Mouse (Mus musculus): ENCODE data around the gene Sccpdh.
A peak's percentile ranks its signal among the peaks of the same experiment; 100 is the strongest.

The Sccpdh gene

DNA sequence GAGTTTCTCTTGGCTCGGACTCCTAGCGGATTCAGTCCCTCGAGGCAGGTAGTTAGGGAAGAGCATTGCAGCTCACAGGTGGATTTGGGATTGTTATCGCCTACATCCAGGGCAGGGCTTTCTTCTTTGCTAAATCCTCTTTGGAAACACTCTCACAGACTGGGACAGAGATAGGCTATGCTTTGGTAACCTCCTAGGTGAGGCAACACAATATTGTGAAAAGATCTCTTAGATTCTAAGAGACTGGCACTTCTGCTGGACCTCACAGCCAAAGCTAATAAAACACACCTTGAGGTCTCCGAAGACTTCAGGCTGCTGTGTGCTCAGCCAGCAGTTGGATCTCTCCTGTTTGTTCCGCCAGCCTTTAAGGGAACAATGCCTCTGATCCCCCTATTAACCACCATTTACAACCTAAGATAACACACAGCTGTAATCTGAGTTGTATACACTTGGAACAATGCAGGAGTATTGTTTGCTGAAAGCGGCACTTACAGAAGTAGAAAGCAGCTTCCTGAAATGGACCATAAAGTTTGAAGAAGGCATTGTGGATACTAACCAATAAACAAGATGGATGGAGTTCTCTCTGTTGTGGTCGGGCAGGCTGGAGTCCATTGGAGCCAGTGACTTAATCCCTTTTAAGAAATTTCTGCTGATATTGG is 54.9 kb downstream of the Sccpdh start:
- Histone ChIP-seq H3K9me3 (ENCODE audit: low read length) (peaks cover under 1% of the 10 kb centered on the region), H3K27me3 (ENCODE audit: insufficient read depth, low read length) (no peaks in the 10 kb centered on the region), H3K4me3 (replicated peaks; ENCODE audit: low read length) (no peak overlapping the region), H3K36me3 (ENCODE audit: insufficient read depth, low read length) (no peaks in the 10 kb centered on the region), H3K4me1 (replicated peaks; ENCODE audit: low read depth, low read length) (peaks cover 13% of the 10 kb centered on the region)
- no peak for TF ChIP-seq CTCF (conservative IDR thresholded peaks at IDR 0.05; ENCODE audit: low read length)
- peak; percentile 98 for TF ChIP-seq NANOG (IDR thresholded peaks at IDR 0.05; ENCODE audit: borderline replicate concordance, low read length)
- no peak for TF ChIP-seq POU5F1 (IDR thresholded peaks at IDR 0.05; ENCODE audit: borderline replicate concordance, low read length)

DNA sequence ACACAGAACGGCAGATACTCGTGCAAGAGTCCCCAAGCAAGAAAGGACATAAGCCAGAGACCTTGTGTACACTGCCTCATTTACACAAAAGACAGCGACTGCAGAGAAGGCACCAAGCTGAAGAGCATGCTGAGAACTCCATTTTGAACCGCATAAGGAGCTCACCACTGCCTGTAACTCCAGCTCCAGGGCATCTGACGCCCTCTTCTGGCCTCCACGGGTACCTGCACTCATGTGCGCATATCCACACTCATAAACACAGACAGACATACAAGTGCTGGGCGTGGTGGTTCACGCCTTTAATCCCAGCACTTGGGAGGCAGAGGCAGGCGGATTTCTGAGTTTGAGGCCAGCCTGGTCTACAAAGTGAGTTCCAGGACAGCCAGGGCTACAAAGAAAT is 60.7 kb downstream of the Sccpdh start:
- Histone ChIP-seq H3K4me1 (replicated peaks; ENCODE audit: low read depth, low read length) (peaks cover 7% of the 10 kb centered on the region; the same call in 1 of the 2 replicates), H3K36me3 (ENCODE audit: insufficient read depth, low read length) (no peaks in the 10 kb centered on the region), H3K4me3 (replicated peaks; ENCODE audit: low read length) (no peak overlapping the region), H3K27me3 (ENCODE audit: insufficient read depth, low read length) (peaks cover 14% of the 10 kb centered on the region; the same call in 1 of the 2 replicates), H3K9me3 (ENCODE audit: low read length) (no peaks in the 10 kb centered on the region)
- TF ChIP-seq POU5F1 (IDR thresholded peaks at IDR 0.05; ENCODE audit: borderline replicate concordance, low read length) = no peak
- TF ChIP-seq NANOG (IDR thresholded peaks at IDR 0.05; ENCODE audit: borderline replicate concordance, low read length) = no peak
- no peak for TF ChIP-seq CTCF (conservative IDR thresholded peaks at IDR 0.05; ENCODE audit: low read length)

- H3K36me3 ChIP-seq (ENCODE audit: insufficient read depth, low read length) = no peaks in the 10 kb centered on the region
- no peak overlapping the region for H3K4me3 ChIP-seq (replicated peaks; ENCODE audit: low read length)
- TF ChIP-seq CTCF (conservative IDR thresholded peaks at IDR 0.05; ENCODE audit: low read length) = no peak
- no peak for TF ChIP-seq POU5F1 (IDR thresholded peaks at IDR 0.05; ENCODE audit: borderline replicate concordance, low read length)
- no peak for TF ChIP-seq NANOG (IDR thresholded peaks at IDR 0.05; ENCODE audit: borderline replicate concordance, low read length)
- H3K9me3 ChIP-seq (ENCODE audit: low read length) = no peaks in the 10 kb centered on the region
- peaks cover 10% of the 10 kb centered on the region; the same call in 1 of the 2 replicates for H3K4me1 ChIP-seq (replicated peaks; ENCODE audit: low read depth, low read length)
- peaks cover 14% of the 10 kb centered on the region; the same call in 1 of the 2 replicates for H3K27me3 ChIP-seq (ENCODE audit: insufficient read depth, low read length)
Observed at GRCm38 (mm10) chr1:179731391-179731790, 63.4 kb downstream of the Sccpdh start.

- H3K27me3 ChIP-seq (ENCODE audit: insufficient read depth, low read length) = peaks cover 14% of the 10 kb centered on the region; the same call in 1 of the 2 replicates
- H3K4me3 ChIP-seq (replicated peaks; ENCODE audit: low read length) = no peak overlapping the region
- H3K9me3 ChIP-seq (ENCODE audit: low read length) = no peaks in the 10 kb centered on the region
- no peak for TF ChIP-seq NANOG (IDR thresholded peaks at IDR 0.05; ENCODE audit: borderline replicate concordance, low read length)
- peak; percentile 96 for TF ChIP-seq CTCF (conservative IDR thresholded peaks at IDR 0.05; ENCODE audit: low read length)
- H3K36me3 ChIP-seq (ENCODE audit: insufficient read depth, low read length) = no peaks in the 10 kb centered on the region
- peaks cover 10% of the 10 kb centered on the region; the same call in 1 of the 2 replicates for H3K4me1 ChIP-seq (replicated peaks; ENCODE audit: low read depth, low read length)
Observed at GRCm38 (mm10) chr1:179734500-179735474, 66.8 kb downstream of the Sccpdh start.

DNA sequence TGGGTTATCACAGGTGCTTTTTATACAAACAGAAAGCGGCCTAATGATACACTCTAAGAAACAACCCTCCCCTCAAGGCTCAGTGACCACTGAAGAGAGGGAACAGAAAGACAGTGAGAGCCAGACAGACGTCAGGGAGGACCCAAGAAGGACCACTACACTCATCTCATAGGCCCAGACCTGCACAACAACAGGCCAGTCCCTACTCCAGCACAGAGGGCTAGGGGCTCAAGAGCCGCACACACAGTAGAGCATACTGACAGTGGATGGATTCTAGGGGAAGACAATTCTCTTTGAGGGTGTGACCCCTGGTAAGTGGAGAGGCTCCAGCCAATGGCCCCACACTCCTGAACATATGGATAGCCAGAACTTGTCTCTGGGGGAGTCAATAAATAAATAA is 68.5 kb downstream of the Sccpdh start:
- peaks cover 14% of the 10 kb centered on the region; the same call in 1 of the 2 replicates for H3K27me3 ChIP-seq (ENCODE audit: insufficient read depth, low read length)
- H3K9me3 ChIP-seq (ENCODE audit: low read length) = no peaks in the 10 kb centered on the region
- H3K4me1 ChIP-seq (replicated peaks; ENCODE audit: low read depth, low read length) = 0 out of 2 replicates have a peak, but pooled peaks cover 10% of the 10 kb centered on the region
- TF ChIP-seq POU5F1 (IDR thresholded peaks at IDR 0.05; ENCODE audit: borderline replicate concordance, low read length) (no peak), CTCF (conservative IDR thresholded peaks at IDR 0.05; ENCODE audit: low read length) (no peak), NANOG (IDR thresholded peaks at IDR 0.05; ENCODE audit: borderline replicate concordance, low read length) (no peak)
- no peaks in the 10 kb centered on the region for H3K36me3 ChIP-seq (ENCODE audit: insufficient read depth, low read length)
- H3K4me3 ChIP-seq (replicated peaks; ENCODE audit: low read length) = no peak overlapping the region
